Mouse (Mus musculus): ENCODE measurements around the gene Eif4g1. TPM values are rescaled to one million over a fixed set of nuclear protein-coding genes. Genes with fewer than 3 reads are reported as not detected.

Gene Eif4g1
- polyA plus RNA-seq (2012; rRNA removed): 470 and 635 TPM in 2 replicates

GRCm38 (mm10) chr16:20668013-20668412 is at the start of gene Eif4g1:
Gene Eif4g1, plus strand, starts transcription at chr16:20668313.

GRCm38 (mm10) chr16:20621191-20621990 is 46.7 kb upstream of the Eif4g1 start, which contains the start of gene Camk2n2:
Gene Camk2n2, minus strand, starts transcription at chr16:20621287.

GRCm38 (mm10) chr16:20629731-20630634 is 38.1 kb upstream of the Eif4g1 start, which contains the start of gene Ece2:
Gene Ece2, plus strand, starts transcription at chr16:20629828.

GRCm38 (mm10) chr16:20651076-20651946 is 16.8 kb upstream of the Eif4g1 start, which contains the start of gene Psmd2:
Gene Psmd2, plus strand, starts transcription at chr16:20651652.

GRCm38 (mm10) chr16:20693111-20693701 is 25.1 kb downstream of the Eif4g1 start, which contains the start of gene Fam131a:
Gene Fam131a, plus strand, starts transcription at chr16:20693241.

GRCm38 (mm10) chr16:20717181-20717977 is 49.3 kb downstream of the Eif4g1 start, which contains the start of the genes Polr2h and Clcn2:
Gene Polr2h, plus strand, starts transcription at chr16:20717665.
Gene Clcn2, minus strand, starts transcription at chr16:20717746.

GRCm38 (mm10) chr16:20732925-20733730 is 65.0 kb downstream of the Eif4g1 start, which contains the start of gene Chrd:
Gene Chrd, plus strand, starts transcription at chr16:20733127.

GRCm38 (mm10) chr16:20733731-20734730 is 65.9 kb downstream of the Eif4g1 start, which contains the start of gene Thpo:
Gene Thpo, minus strand, starts transcription at chr16:20734511.

Other genes with a start within 250 kb of the Eif4g1 start
- gene Abcc5, start 241.9 kb upstream of the Eif4g1 start, polyA plus RNA-seq (2012; rRNA removed): 149 and 152 TPM in 2 replicates
- gene Eif2b5, start 169.5 kb upstream of the Eif4g1 start, polyA plus RNA-seq (2012; rRNA removed): 29.4 and 34.5 TPM in 2 replicates
- 53.5 and 60.1 TPM in 2 replicates for gene Dvl3, start 151.3 kb upstream of the Eif4g1 start, polyA plus RNA-seq (2012; rRNA removed)
- 383 and 503 TPM in 2 replicates for gene Ap2m1, start 132.8 kb upstream of the Eif4g1 start, polyA plus RNA-seq (2012; rRNA removed)
- gene Abcf3, start 119.7 kb upstream of the Eif4g1 start, polyA plus RNA-seq (2012; rRNA removed): 33.8 and 35.0 TPM in 2 replicates
- 0.41 and 0.59 TPM in 2 replicates for gene Vwa5b2, start 78.8 kb upstream of the Eif4g1 start, polyA plus RNA-seq (2012; rRNA removed)
- gene Eef1akmt4, start 56.7 kb upstream of the Eif4g1 start, polyA plus RNA-seq (2012; rRNA removed): 19.3 and 23.5 TPM in 2 replicates
- gene Gm49333, start 56.7 kb upstream of the Eif4g1 start, polyA plus RNA-seq (2012; rRNA removed): 0.20 TPM in 1 of 2 replicates, not detected in the other
- 31.9 and 32.5 TPM in 2 replicates for gene Alg3, start 56.6 kb upstream of the Eif4g1 start, polyA plus RNA-seq (2012; rRNA removed)
- 15.4 and 17.1 TPM in 2 replicates for gene Camk2n2, start 47.0 kb upstream of the Eif4g1 start, polyA plus RNA-seq (2012; rRNA removed)
- gene Ece2, start 38.5 kb upstream of the Eif4g1 start, polyA plus RNA-seq (2012; rRNA removed): 5.5 and 6.8 TPM in 2 replicates
- 81.6 and 103 TPM in 2 replicates for gene Psmd2, start 16.7 kb upstream of the Eif4g1 start, polyA plus RNA-seq (2012; rRNA removed)
- gene Fam131a, start 24.9 kb downstream of the Eif4g1 start, polyA plus RNA-seq (2012; rRNA removed): 16.8 and 17.7 TPM in 2 replicates
- gene Polr2h, start 49.4 kb downstream of the Eif4g1 start, polyA plus RNA-seq (2012; rRNA removed): 17.1 and 20.2 TPM in 2 replicates
- gene Clcn2, start 49.4 kb downstream of the Eif4g1 start, polyA plus RNA-seq (2012; rRNA removed): 82.2 and 87.8 TPM in 2 replicates
- gene Chrd, start 64.8 kb downstream of the Eif4g1 start, polyA plus RNA-seq (2012; rRNA removed): 15.5 and 16.0 TPM in 2 replicates
- gene Thpo, start 66.2 kb downstream of the Eif4g1 start, polyA plus RNA-seq (2012; rRNA removed): 0.94 and 1.6 TPM in 2 replicates

Data from ovary, adult 2 months (tissue).